11 mouse cellular contexts compared by ENCODE assay signal in genomic region chr11:85733577-85733976, GRCm38 (mm10).
DNase-seq lines count a peak whose midpoint lies in the region; ATAC-seq and TF ChIP-seq lines count a peak whose summit lies in the region.
"Had no signal": no experiment of that assay in that cellular context is flagged by ENCODE, and none has a peak within 500 bp of the region (broad histone marks: within the 10 kb centered on the region; RNA-seq: fewer than 3 reads in every experiment).

No protein-coding gene starts in this region.

- no peak overlapping the region for H3K27ac ChIP-seq in left cerebral cortex, adult 2 months
- H3K27ac ChIP-seq: liver, embryonic 15.5 days; neural tube, embryonic 13.5 days had no signal

- intact Hi-C loops in left cerebral cortex, adult 2 months (cut with DNase I) = loop anchor here (5.0 kb wide), 1 partner anchor 34 kb away; no protein-coding TSS in a partner anchor
- intact Hi-C loops in left cerebral cortex, postnatal 36 days (cut with DNase I) = no loop called here
- intact Hi-C loops in left cerebral cortex, postnatal 4 days (cut with DNase I) = no loop called here

- peak; percentile 53 for ATAC-seq in granulocyte monocyte progenitor cell, adult 5-6 weeks (replicated peaks; ENCODE audit: poor library complexity, severe bottlenecking)
- peak; percentile 63 for ATAC-seq in megakaryocyte progenitor cell, adult 5-6 weeks (replicated peaks; ENCODE audit: poor library complexity)
- ATAC-seq: forebrain, embryonic 16.5 days had no signal

- TF ChIP-seq CTCF in left cerebral cortex, adult 2 months (IDR thresholded peaks at IDR 0.05) = peak; percentile 23

- no peak overlapping the region for H3K4me3 ChIP-seq in left cerebral cortex, adult 2 months
- H3K4me3 ChIP-seq: liver, embryonic 15.5 days; neural tube, embryonic 13.5 days had no signal

- peak; percentile 56 for DNase-seq in adrenal gland, postnatal 14 days
- DNase-seq in adrenal gland, adult 18-20 months (ENCODE audit: low spot score in 2 of 2) = no peak
- no peak for DNase-seq in left cerebral cortex, adult 2 months (ENCODE audit: extremely low spot score in 1 of 2, low spot score in 2 of 2)
- DNase-seq in left cerebral cortex, postnatal 36 days (ENCODE audit: low spot score in 2 of 2) = no peak
- no peak for DNase-seq in spleen, adult 18-20 months
- no peak for DNase-seq in left cerebral cortex, postnatal 4 days
